ENCODE assay signal across 22 mouse cellular contexts in genomic region chr8:47373757-47374156, GRCm38 (mm10).
A peak's percentile ranks its signal among the peaks of the same experiment; 100 is the strongest.
DNase-seq lines count a peak whose midpoint lies in the region; ATAC-seq lines count a peak whose summit lies in the region.
"Had no signal": no experiment of that assay in that cellular context is flagged by ENCODE, and none has a peak within 500 bp of the region (broad histone marks: within the 10 kb centered on the region; RNA-seq: fewer than 3 reads in every experiment).

No protein-coding gene starts in this region.

- ATAC-seq in granulocyte monocyte progenitor cell, adult 5-6 weeks (replicated peaks; ENCODE audit: poor library complexity, severe bottlenecking): peak; percentile 52; the same call in 1 of the 2 replicates
- peak; percentile 39; the same call in 1 of the 2 replicates for ATAC-seq in megakaryocyte-erythroid progenitor cell, adult 5-6 weeks (replicated peaks; ENCODE audit: low FRiP score, low TSS enrichment, poor library complexity, severe bottlenecking)
- ATAC-seq: activated CD4-positive, CD25-positive, alpha-beta regulatory T cell, adult 4 months; forebrain, embryonic 14.5 days; forebrain, postnatal 0 days; hindbrain, embryonic 16.5 days; inflammation-experienced regulatory T-cells, adult 6 months; intestine, embryonic 16.5 days had no signal

- peak; percentile 13 for DNase-seq in thymus, postnatal 4 days
- DNase-seq in thymus, postnatal 10 days (ENCODE audit: low spot score in 2 of 2): no peak
- DNase-seq in layer of hippocampus, postnatal 36 days: no peak
- no peak for DNase-seq in embryo, embryonic 9.5 days (ENCODE audit: extremely low spot score)
- DNase-seq: adrenal gland, adult 8-10 months; adrenal gland, postnatal 25 days; B cell, adult 2 months; cerebellum, adult 11-12 months; cerebellum, adult 8-10 months; cerebellum, postnatal 10 days; cerebellum, postnatal 36 days; forebrain, postnatal 0 days; gastrocnemius, adult 2 months; gastrocnemius, postnatal 14 days; heart, adult 2 months had no signal
